Mouse (Mus musculus): ENCODE results near the gene Serpina3b. TPM values are rescaled to one million over a fixed set of nuclear protein-coding genes. Genes with fewer than 3 reads are reported as not detected.
A peak's percentile ranks its signal among the peaks of the same experiment; 100 is the strongest.

Gene Serpina3b
- polyA plus RNA-seq, 1 experiment from 2014 or later = not detected

DNA sequence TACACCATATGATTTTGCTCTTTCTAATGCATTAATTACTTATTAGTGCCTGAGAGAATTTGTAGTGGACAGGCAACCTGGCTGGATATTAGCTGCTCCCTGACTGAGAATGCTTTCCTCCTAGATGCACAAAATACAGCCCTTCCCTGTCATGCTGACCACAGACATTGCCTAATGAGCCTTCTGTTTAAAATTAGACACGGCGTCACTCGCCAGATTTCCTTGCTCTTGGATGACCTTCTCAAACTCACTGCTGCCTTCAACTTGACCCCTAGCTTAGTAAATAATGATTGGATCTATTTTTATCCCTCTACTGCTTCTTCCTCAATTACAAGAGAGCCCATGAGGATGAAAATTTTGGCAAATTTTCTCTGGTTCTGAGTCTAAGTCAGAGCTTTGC is 47.0 kb downstream of the Serpina3b start:
- ChIA-PET CTCF (interaction anchor here (1.6 kb wide), 1 partner anchor 10 kb away, joined by 3 read pairs; no protein-coding TSS in a partner anchor), POLR2A (no interaction called here)
- no peak for ATAC-seq
- no peak for DNase-seq (ENCODE audit: low read depth, low spot score)
- TF ChIP-seq CTCF (IDR thresholded peaks at IDR 0.05) = no peak
- in situ Hi-C loops (cut with MboI; ENCODE audit: low pct_unique_long_range_greater_than_20kb) = no loop called here
- peaks cover 5% of the 10 kb centered on the region for H3K27me3 ChIP-seq

DNA sequence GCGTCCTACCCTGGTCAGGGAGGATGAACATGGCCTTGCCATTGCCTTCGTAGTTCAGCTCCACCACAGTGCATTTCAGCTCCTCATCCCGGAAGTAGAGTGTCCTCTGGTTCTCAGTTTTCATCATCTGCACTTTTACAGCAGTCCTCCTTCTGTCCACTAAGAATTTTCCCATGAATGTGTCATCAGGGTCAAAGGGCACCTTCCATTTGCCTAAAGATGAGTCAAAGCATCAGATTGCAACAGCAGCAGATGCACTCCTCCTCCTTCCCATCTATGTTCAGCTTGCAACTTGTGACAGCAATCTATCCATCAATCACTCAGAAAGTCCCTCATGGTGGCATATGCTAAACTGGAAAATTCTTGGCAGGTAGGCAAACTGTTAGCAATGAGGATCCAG is 47.8 kb downstream of the Serpina3b start:
- POLR2A ChIA-PET = no interaction called here
- peaks cover 11% of the 10 kb centered on the region for H3K27me3 ChIP-seq
- ATAC-seq (no peak), DNase-seq (ENCODE audit: low read depth, low spot score) (no peak)
- in situ Hi-C loops (cut with MboI; ENCODE audit: low pct_unique_long_range_greater_than_20kb) = no loop called here
- CTCF ChIA-PET = interaction anchor here (1.6 kb wide), 1 partner anchor 9 kb away, joined by 3 read pairs; no protein-coding TSS in a partner anchor
- TF ChIP-seq CTCF (IDR thresholded peaks at IDR 0.05) = no peak

- DNase-seq (ENCODE audit: low read depth, low spot score) (no peak), ATAC-seq (no peak)
- in situ Hi-C loops (cut with MboI; ENCODE audit: low pct_unique_long_range_greater_than_20kb) = no loop called here
- ChIA-PET POLR2A (no interaction called here), CTCF (no interaction called here)
- H3K27me3 ChIP-seq = peaks cover 14% of the 10 kb centered on the region
- TF ChIP-seq CTCF (IDR thresholded peaks at IDR 0.05) = no peak
Measured at GRCm38 (mm10) chr12:104178577-104178976, 50.8 kb downstream of the Serpina3b start.

DNA sequence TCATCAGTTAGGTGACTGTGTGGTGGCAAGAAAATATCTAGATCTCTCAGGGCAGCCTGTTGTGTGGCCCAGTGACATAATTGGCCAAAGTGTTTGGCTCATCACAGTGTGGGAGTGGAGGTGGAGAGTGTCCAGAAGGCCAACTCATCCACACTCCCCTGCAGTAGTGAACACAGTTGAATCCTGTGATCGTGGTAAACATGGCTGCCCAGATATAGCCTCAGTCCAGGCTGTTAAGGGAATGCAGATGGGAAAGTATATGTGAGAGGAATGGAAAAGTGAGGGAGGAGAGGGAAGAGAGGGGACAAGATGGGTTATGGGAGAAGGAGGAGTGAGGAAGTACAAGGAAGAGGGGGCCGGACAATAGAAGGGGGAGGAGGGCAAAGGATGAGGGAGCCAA is 51.2 kb downstream of the Serpina3b start:
- H3K27me3 ChIP-seq = peaks cover 14% of the 10 kb centered on the region
- DNase-seq (ENCODE audit: low read depth, low spot score) (no peak), ATAC-seq (no peak)
- in situ Hi-C loops (cut with MboI; ENCODE audit: low pct_unique_long_range_greater_than_20kb) = no loop called here
- ChIA-PET CTCF (no interaction called here), POLR2A (no interaction called here)
- no peak for TF ChIP-seq CTCF (IDR thresholded peaks at IDR 0.05)

DNA sequence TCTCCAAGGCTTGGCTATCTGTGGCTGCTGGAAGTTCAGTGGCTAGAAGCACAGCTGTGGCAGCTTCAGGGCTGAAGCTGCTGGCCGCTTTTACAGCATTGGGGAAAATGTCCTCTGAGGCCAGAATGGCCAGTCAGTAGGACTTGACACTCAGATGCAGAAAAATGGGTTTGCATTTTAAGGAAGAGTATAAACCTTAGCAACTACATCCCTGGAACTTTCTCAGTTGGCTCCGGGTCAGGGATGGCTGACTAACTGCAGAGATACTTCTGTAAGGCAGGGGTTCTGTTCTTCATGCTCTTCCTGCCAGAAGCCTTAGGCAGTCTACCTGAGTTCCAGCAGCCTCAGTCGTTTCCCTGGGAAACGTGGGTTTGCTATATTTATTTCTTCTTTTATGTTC is 57.2 kb downstream of the Serpina3b start:
- ChIA-PET POLR2A (no interaction called here), CTCF (interaction anchor here (1.1 kb wide), 1 partner anchor 10 kb away, joined by 3 read pairs; no protein-coding TSS in a partner anchor)
- peaks cover 5% of the 10 kb centered on the region for H3K27me3 ChIP-seq
- DNase-seq (ENCODE audit: low read depth, low spot score) = no peak
- no peak for ATAC-seq
- in situ Hi-C loops (cut with MboI; ENCODE audit: low pct_unique_long_range_greater_than_20kb) = no loop called here
- TF ChIP-seq CTCF (IDR thresholded peaks at IDR 0.05) = no peak

DNA sequence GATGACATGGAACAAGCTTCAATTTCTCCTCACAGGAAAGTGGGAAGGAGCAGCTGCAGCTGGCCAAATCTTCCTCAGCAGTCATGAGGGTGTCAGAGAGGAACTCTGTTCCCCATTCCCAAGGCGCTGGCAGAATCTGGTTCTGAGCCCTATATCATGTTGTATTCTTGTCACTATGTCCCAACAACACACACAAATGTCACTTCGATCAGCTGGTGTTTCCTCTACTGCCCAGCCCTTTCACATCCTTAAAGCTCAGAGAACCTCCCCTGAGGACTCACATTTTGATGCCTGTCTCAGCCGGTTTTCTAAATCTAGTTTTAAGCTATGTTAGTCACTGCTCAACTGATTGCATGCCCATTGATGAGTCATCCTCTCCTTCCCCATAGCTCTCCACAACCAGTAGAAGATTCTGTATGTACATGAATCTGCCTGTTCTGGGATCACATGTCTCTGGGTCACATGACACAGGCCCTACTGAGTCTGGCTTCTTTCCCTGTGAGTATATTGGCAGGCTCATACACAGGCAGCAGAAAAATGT is 58.3 kb downstream of the Serpina3b start:
- in situ Hi-C loops (cut with MboI; ENCODE audit: low pct_unique_long_range_greater_than_20kb) = no loop called here
- POLR2A ChIA-PET = no interaction called here
- TF ChIP-seq CTCF (IDR thresholded peaks at IDR 0.05) = no peak
- peak; percentile 10 for DNase-seq (ENCODE audit: low read depth, low spot score)
- CTCF ChIA-PET = no interaction called here
- ATAC-seq = peak; percentile 66
- peaks cover 3% of the 10 kb centered on the region for H3K27me3 ChIP-seq

Other genes starting within 250 kb of the Serpina3b start
- not detected for gene Serpina1c, start 223.1 kb upstream of the Serpina3b start, polyA plus RNA-seq (2021)
- 0.14 TPM for gene Serpina1e, start 169.0 kb upstream of the Serpina3b start, polyA plus RNA-seq (2021)
- gene Serpina11, start 138.0 kb upstream of the Serpina3b start, polyA plus RNA-seq (2021) = not detected
- 0.08 TPM for gene Serpina9, start 114.2 kb upstream of the Serpina3b start, polyA plus RNA-seq (2021)
- not detected for gene Serpina12, start 83.6 kb upstream of the Serpina3b start, polyA plus RNA-seq (2021)
- 0.06 TPM for gene Serpina5, start 26.9 kb upstream of the Serpina3b start, polyA plus RNA-seq (2021)
- gene Serpina3a, start 15.3 kb upstream of the Serpina3b start, polyA plus RNA-seq (2021) = not detected
- gene Serpina3c, start 25.9 kb downstream of the Serpina3b start, polyA plus RNA-seq (2021) = 0.04 TPM
- gene Serpina3f, start 86.5 kb downstream of the Serpina3b start, polyA plus RNA-seq (2021) = 0.10 TPM
- gene Serpina3g, start 108.2 kb downstream of the Serpina3b start, polyA plus RNA-seq (2021) = 1.6 TPM
- gene Serpina3i, start 135.1 kb downstream of the Serpina3b start, polyA plus RNA-seq (2021) = 0.59 TPM
- not detected for gene Serpina3j, start 186.6 kb downstream of the Serpina3b start, polyA plus RNA-seq (2021)
- not detected for gene Serpina3k, start 210.5 kb downstream of the Serpina3b start, polyA plus RNA-seq (2021)
- gene Serpina3m, start 210.5 kb downstream of the Serpina3b start, polyA plus RNA-seq (2021) = 0.15 TPM